Mouse (Mus musculus): ENCODE results near the gene Ing4. TPM values are rescaled to one million over a fixed set of nuclear protein-coding genes. Genes with fewer than 3 reads are reported as not detected.

The Ing4 gene
- polyA plus RNA-seq, 1 experiment, result 36.2 TPM

GRCm38 (mm10) chr6:125039131-125039530, 429 bp upstream of the Ing4 start:
- Histone ChIP-seq H3K27ac (ENCODE audit: insufficient read depth, low read length) (peak overlapping the region; percentile 58; the same call in 1 of the 2 replicates), H3K36me3 (ENCODE audit: control insufficient read depth, insufficient read depth, low read length) (peaks cover 18% of the 10 kb centered on the region), H3K27me3 (ENCODE audit: control insufficient read depth, insufficient read depth, low read length) (no peaks in the 10 kb centered on the region), H3K4me3 (ENCODE audit: extremely low read depth, insufficient read depth, insufficient read length) (peak overlapping the region; percentile 37), H3K4me1 (ENCODE audit: control insufficient read depth, insufficient read depth, insufficient read length) (peaks cover 4% of the 10 kb centered on the region; the same call in 1 of the 2 replicates)
- no peak for DNase-seq (ENCODE audit: low read depth in 1 of 2, low spot score in 2 of 2)
- TF ChIP-seq CTCF (IDR thresholded peaks at IDR 0.05; ENCODE audit: extremely low read depth, insufficient read depth, insufficient read length, insufficient replicate concordance), result no peak
- no peak for TF ChIP-seq POLR2A (IDR thresholded peaks at IDR 0.05; ENCODE audit: low read depth, low read length)
- WGBS, result 15% methylated on average over 8 of the region's 8 CpGs

- no peak for DNase-seq (ENCODE audit: low read depth in 1 of 2, low spot score in 2 of 2)
- H3K4me1 ChIP-seq (ENCODE audit: control insufficient read depth, insufficient read depth, insufficient read length), result peaks cover 4% of the 10 kb centered on the region; the same call in 1 of the 2 replicates
- TF ChIP-seq CTCF (IDR thresholded peaks at IDR 0.05; ENCODE audit: extremely low read depth, insufficient read depth, insufficient read length, insufficient replicate concordance) (no peak), POLR2A (IDR thresholded peaks at IDR 0.05; ENCODE audit: low read depth, low read length) (no peak)
- H3K4me3 ChIP-seq (ENCODE audit: extremely low read depth, insufficient read depth, insufficient read length), result peak overlapping the region; percentile 97
- peak overlapping the region; percentile 76 for H3K27ac ChIP-seq (ENCODE audit: insufficient read depth, low read length)
- no peaks in the 10 kb centered on the region for H3K27me3 ChIP-seq (ENCODE audit: control insufficient read depth, insufficient read depth, low read length)
- 8% methylated on average over 7 of the region's 7 CpGs for WGBS
- peaks cover 22% of the 10 kb centered on the region for H3K36me3 ChIP-seq (ENCODE audit: control insufficient read depth, insufficient read depth, low read length)
These were observed 661 bp downstream of the Ing4 start for GRCm38 (mm10) chr6:125040221-125040620.

GRCm38 (mm10) chr6:125041047-125041446, 1.5 kb downstream of the Ing4 start:
- 32% methylated on average over 7 of the region's 7 CpGs for WGBS
- no peak for DNase-seq (ENCODE audit: low read depth in 1 of 2, low spot score in 2 of 2)
- H3K27me3 ChIP-seq (ENCODE audit: control insufficient read depth, insufficient read depth, low read length), result no peaks in the 10 kb centered on the region
- H3K4me3 ChIP-seq (ENCODE audit: extremely low read depth, insufficient read depth, insufficient read length), result no peak overlapping the region
- no peak overlapping the region for H3K27ac ChIP-seq (ENCODE audit: insufficient read depth, low read length)
- peaks cover 4% of the 10 kb centered on the region; the same call in 1 of the 2 replicates for H3K4me1 ChIP-seq (ENCODE audit: control insufficient read depth, insufficient read depth, insufficient read length)
- no peak for TF ChIP-seq CTCF (IDR thresholded peaks at IDR 0.05; ENCODE audit: extremely low read depth, insufficient read depth, insufficient read length, insufficient replicate concordance)
- no peak for TF ChIP-seq POLR2A (IDR thresholded peaks at IDR 0.05; ENCODE audit: low read depth, low read length)
- peaks cover 19% of the 10 kb centered on the region for H3K36me3 ChIP-seq (ENCODE audit: control insufficient read depth, insufficient read depth, low read length)

GRCm38 (mm10) chr6:125042081-125042480, 2.5 kb downstream of the Ing4 start:
- H3K4me1 ChIP-seq (ENCODE audit: control insufficient read depth, insufficient read depth, insufficient read length), result peaks cover 4% of the 10 kb centered on the region; the same call in 1 of the 2 replicates
- H3K27ac ChIP-seq (ENCODE audit: insufficient read depth, low read length), result no peak overlapping the region
- 86% methylated on average over 7 of the region's 7 CpGs for WGBS
- H3K27me3 ChIP-seq (ENCODE audit: control insufficient read depth, insufficient read depth, low read length), result no peaks in the 10 kb centered on the region
- TF ChIP-seq POLR2A (IDR thresholded peaks at IDR 0.05; ENCODE audit: low read depth, low read length) (no peak), CTCF (IDR thresholded peaks at IDR 0.05; ENCODE audit: extremely low read depth, insufficient read depth, insufficient read length, insufficient replicate concordance) (no peak)
- DNase-seq (ENCODE audit: low read depth in 1 of 2, low spot score in 2 of 2), result no peak
- no peak overlapping the region for H3K4me3 ChIP-seq (ENCODE audit: extremely low read depth, insufficient read depth, insufficient read length)
- peaks cover 17% of the 10 kb centered on the region for H3K36me3 ChIP-seq (ENCODE audit: control insufficient read depth, insufficient read depth, low read length)

- TF ChIP-seq POLR2A (IDR thresholded peaks at IDR 0.05; ENCODE audit: low read depth, low read length), result no peak
- TF ChIP-seq CTCF (IDR thresholded peaks at IDR 0.05; ENCODE audit: extremely low read depth, insufficient read depth, insufficient read length, insufficient replicate concordance), result peak; percentile 72; the same call in 1 of the 2 replicates
- no peaks in the 10 kb centered on the region for H3K27me3 ChIP-seq (ENCODE audit: control insufficient read depth, insufficient read depth, low read length)
- peaks cover 47% of the 10 kb centered on the region for H3K36me3 ChIP-seq (ENCODE audit: control insufficient read depth, insufficient read depth, low read length)
- no peak overlapping the region for H3K4me3 ChIP-seq (ENCODE audit: extremely low read depth, insufficient read depth, insufficient read length)
- no peak overlapping the region for H3K27ac ChIP-seq (ENCODE audit: insufficient read depth, low read length)
- DNase-seq (ENCODE audit: low read depth in 1 of 2, low spot score in 2 of 2), result peak; percentile 28 to 71
- 39% methylated on average over 5 of the region's 5 CpGs for WGBS
- no peaks in the 10 kb centered on the region for H3K4me1 ChIP-seq (ENCODE audit: control insufficient read depth, insufficient read depth, insufficient read length)
These were observed 7.1 kb downstream of the Ing4 start for GRCm38 (mm10) chr6:125046691-125047090.

GRCm38 (mm10) chr6:125049678-125050077, 10.1 kb downstream of the Ing4 start, which contains the start of gene Acrbp:
Gene Acrbp, plus strand, starts transcription at chr6:125049689.
- Histone ChIP-seq H3K36me3 (ENCODE audit: control insufficient read depth, insufficient read depth, low read length) (peaks cover 45% of the 10 kb centered on the region), H3K27me3 (ENCODE audit: control insufficient read depth, insufficient read depth, low read length) (no peaks in the 10 kb centered on the region), H3K27ac (ENCODE audit: insufficient read depth, low read length) (no peak within 1 kb of the TSS), H3K4me1 (ENCODE audit: control insufficient read depth, insufficient read depth, insufficient read length) (no peaks in the 10 kb centered on the region), H3K4me3 (ENCODE audit: extremely low read depth, insufficient read depth, insufficient read length) (no peak within 1 kb of the TSS)
- TF ChIP-seq CTCF (IDR thresholded peaks at IDR 0.05; ENCODE audit: extremely low read depth, insufficient read depth, insufficient read length, insufficient replicate concordance) (no peak), POLR2A (IDR thresholded peaks at IDR 0.05; ENCODE audit: low read depth, low read length) (no peak)
- DNase-seq (ENCODE audit: low read depth in 1 of 2, low spot score in 2 of 2), result no peak
- 84% methylated on average over 20 of the region's 20 CpGs for WGBS

- H3K36me3 ChIP-seq (ENCODE audit: control insufficient read depth, insufficient read depth, low read length), result peaks cover 36% of the 10 kb centered on the region
- TF ChIP-seq CTCF (IDR thresholded peaks at IDR 0.05; ENCODE audit: extremely low read depth, insufficient read depth, insufficient read length, insufficient replicate concordance) (peak; percentile 10; the same call in 1 of the 2 replicates), POLR2A (IDR thresholded peaks at IDR 0.05; ENCODE audit: low read depth, low read length) (no peak)
- no peak for DNase-seq (ENCODE audit: low read depth in 1 of 2, low spot score in 2 of 2)
These were observed 11.7 kb downstream of the Ing4 start for GRCm38 (mm10) chr6:125051237-125051636.

More at GRCm38 (mm10) chr6:125051237-125051636, 11.7 kb downstream of the Ing4 start:
- Histone ChIP-seq H3K4me3 (ENCODE audit: extremely low read depth, insufficient read depth, insufficient read length) (no peak overlapping the region), H3K27me3 (ENCODE audit: control insufficient read depth, insufficient read depth, low read length) (no peaks in the 10 kb centered on the region), H3K27ac (ENCODE audit: insufficient read depth, low read length) (no peak overlapping the region), H3K4me1 (ENCODE audit: control insufficient read depth, insufficient read depth, insufficient read length) (no peaks in the 10 kb centered on the region)
- 78% methylated on average over 5 of the region's 5 CpGs for WGBS

Data from spleen, adult 2 months (tissue).